Mouse (Mus musculus) CH12F3 (cell line): Measurements from ENCODE around the gene Rbp7.

ENCODE experiments used
- in situ Hi-C: fragments of 300-500 bp; cut with MboI; formaldehyde crosslinking; loops from 2 replicates; pipeline ENCODE4 v1.14.3; 2020; ENCODE audit warnings: low sequenced_read_pairs

Gene Rbp7

GRCm38 (mm10) chr4:149409759-149410158 lies 45.0 kb downstream of the Rbp7 start:
- in situ Hi-C loops = no loop called here

DNA sequence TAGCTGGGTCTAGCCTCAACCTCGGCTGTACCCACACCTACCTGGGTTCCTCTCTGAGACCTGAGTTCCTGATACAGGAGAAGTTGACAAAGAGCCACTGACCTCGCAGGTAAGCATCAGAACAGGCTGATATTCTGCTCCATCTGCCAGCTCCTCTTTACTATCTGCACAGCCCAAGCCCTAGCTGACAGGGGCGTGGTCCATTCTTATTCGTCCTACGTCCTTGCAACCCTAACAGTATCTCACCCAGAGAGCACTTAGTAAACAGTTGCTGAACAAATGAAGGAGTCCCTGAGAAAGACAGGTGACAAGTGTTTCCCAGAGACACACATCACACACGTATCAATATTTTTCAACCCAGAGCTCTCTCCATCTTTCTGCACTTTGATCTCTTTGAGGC lies 46.4 kb downstream of the Rbp7 start:
- in situ Hi-C loops = no loop called here

DNA sequence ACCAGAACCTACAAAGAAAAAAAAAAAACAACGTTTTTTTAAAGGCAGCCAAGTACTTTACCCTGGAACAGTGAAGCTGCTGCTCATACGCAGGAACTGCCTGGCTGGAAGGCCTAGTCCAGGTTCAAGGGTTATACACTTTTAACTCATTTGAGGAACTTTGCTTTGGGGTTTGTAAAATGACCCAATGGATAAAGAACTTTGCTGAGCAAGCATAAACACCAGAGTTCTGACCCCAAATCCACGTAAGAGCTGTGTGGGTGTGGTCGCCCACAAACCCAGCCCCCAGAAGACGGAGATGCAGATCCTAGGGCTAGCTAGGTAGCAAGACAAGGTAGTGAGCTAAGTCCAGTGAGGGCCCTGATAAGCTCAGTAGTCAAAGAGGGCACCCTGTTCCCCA lies 47.3 kb downstream of the Rbp7 start:
- in situ Hi-C loops = no loop called here

- in situ Hi-C loops = no loop called here
These were observed 48.9 kb downstream of the Rbp7 start for GRCm38 (mm10) chr4:149405713-149406443.

GRCm38 (mm10) chr4:149404640-149405465 lies 49.9 kb downstream of the Rbp7 start:
- in situ Hi-C loops = no loop called here

GRCm38 (mm10) chr4:149403037-149403436 lies 51.7 kb downstream of the Rbp7 start:
- in situ Hi-C loops = no loop called here

GRCm38 (mm10) chr4:149401591-149401982 lies 53.2 kb downstream of the Rbp7 start:
- in situ Hi-C loops = no loop called here

DNA sequence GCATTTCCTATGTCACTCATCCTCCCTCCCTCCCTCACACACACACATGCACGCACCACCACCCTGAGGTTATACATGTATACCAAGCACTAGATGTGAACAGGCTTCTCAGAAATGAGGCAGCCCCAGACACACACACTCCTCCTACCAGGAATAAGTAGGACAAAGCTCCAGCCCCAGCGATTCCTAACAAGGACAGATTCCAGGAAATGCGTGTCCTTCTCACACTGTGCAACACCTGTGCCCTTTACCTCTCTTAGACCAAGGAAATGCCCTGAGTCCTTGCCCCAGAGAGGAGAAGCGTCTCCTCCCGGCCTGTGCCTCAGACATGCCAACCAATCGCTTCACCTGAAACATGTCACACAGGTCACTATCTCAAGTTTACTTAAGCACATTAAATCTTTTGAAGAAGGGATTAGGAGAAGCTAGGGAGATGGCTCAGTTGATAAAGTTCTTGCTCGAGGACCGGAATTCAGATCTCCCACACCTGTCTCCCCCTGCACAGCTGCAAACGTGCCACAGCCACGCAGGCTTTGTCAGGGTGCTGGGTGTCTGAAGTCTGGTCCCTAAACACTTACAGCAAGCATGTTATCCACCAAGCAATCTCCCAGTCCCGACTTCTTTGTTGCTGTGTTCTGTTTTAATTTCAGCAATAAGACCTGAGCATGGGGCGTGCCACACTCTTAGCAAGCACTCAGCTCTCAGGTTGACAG lies 53.7 kb downstream of the Rbp7 start:
- in situ Hi-C loops = no loop called here
